Mouse (Mus musculus) midbrain, embryonic 13.5 days (tissue): ENCODE results near the gene Cilp2. TPM values are rescaled to one million over a fixed set of nuclear protein-coding genes. Genes with fewer than 3 reads are reported as not detected.

Experiments used
- ATAC-seq: fragments of 200-750 bp; cut with Nextera tagmentation; 2 replicates; pipeline ENCODE4 v1.8.0; 2017; ENCODE audit warnings: mild to moderate bottlenecking, moderate TSS enrichment, moderate library complexity
- H3K27ac ChIP-seq: fragments of 300-500 bp; sonication (generic); 2 replicates; pipeline ENCODE4 v1.5.1; 2015; ENCODE audit warnings: inconsistent platforms, mild to moderate bottlenecking, moderate library complexity
- H3K27me3 ChIP-seq: fragments of 300-500 bp; sonication (generic); 2 replicates; pipeline ENCODE4 v1.6.1; 2015; ENCODE audit warnings: mild to moderate bottlenecking, inconsistent platforms
- H3K36me3 ChIP-seq: fragments of 300-500 bp; sonication (generic); 2 replicates; pipeline ENCODE4 v1.6.1; 2015; ENCODE audit warnings: mild to moderate bottlenecking, inconsistent platforms
- H3K4me1 ChIP-seq: fragments of 300-500 bp; sonication (generic); replicated peaks from 2 replicates; pipeline ENCODE4 v1.6.1; 2015; ENCODE audit warnings: inconsistent platforms
- H3K4me2 ChIP-seq: fragments of 300-500 bp; sonication (generic); replicated peaks from 2 replicates; pipeline ENCODE4 v1.6.1; 2015; ENCODE audit warnings: moderate library complexity, mild to moderate bottlenecking, inconsistent platforms
- H3K4me3 ChIP-seq: fragments of 300-500 bp; sonication (generic); replicated peaks from 2 replicates; pipeline ENCODE4 v1.5.1; 2015; ENCODE audit warnings: mild to moderate bottlenecking, inconsistent platforms
- H3K9ac ChIP-seq: fragments of 300-500 bp; sonication (generic); replicated peaks from 2 replicates; pipeline ENCODE4 v1.6.1; 2015; ENCODE audit warnings: mild to moderate bottlenecking, inconsistent platforms
- H3K9me3 ChIP-seq: fragments of 300-500 bp; sonication (generic); 2 replicates; pipeline ENCODE4 v1.6.1; 2016; ENCODE audit warnings: mild to moderate bottlenecking, inconsistent platforms
- WGBS: fragments of 180-500 bp; shearing (Covaris S2); methylation state at CpG from one replicate; pipeline ENCODE4 v1.1.7; 2015; 5-methylcytosine and 5-hydroxymethylcytosine counted together
- polyA plus RNA-seq: library from polyadenylated mRNA; unstranded; fragments of >200 nt; fragmentation: Nextera tagmentation; extraction: Ambion mirVana; gene quantifications from 2 replicates; pipeline ENCODE4 v1.2.1, GENCODE M21; 2015

Gene Cilp2
- polyA plus RNA-seq, 1 experiment from 2014 or later, result 2.1 TPM

- Histone ChIP-seq H3K4me2 (no peak overlapping the region), H3K4me3 (no peak overlapping the region), H3K36me3 (peaks cover 54% of the 10 kb centered on the region), H3K4me1 (no peaks in the 10 kb centered on the region), H3K9ac (no peak overlapping the region), H3K9me3 (no peaks in the 10 kb centered on the region), H3K27ac (no peak overlapping the region), H3K27me3 (no peaks in the 10 kb centered on the region)
- WGBS, result 81% methylated on average over 5 of the region's 5 CpGs
- ATAC-seq, result no peak
These were observed 23.3 kb downstream of the Cilp2 start for GRCm38 (mm10) chr8:69864180-69864579.

DNA sequence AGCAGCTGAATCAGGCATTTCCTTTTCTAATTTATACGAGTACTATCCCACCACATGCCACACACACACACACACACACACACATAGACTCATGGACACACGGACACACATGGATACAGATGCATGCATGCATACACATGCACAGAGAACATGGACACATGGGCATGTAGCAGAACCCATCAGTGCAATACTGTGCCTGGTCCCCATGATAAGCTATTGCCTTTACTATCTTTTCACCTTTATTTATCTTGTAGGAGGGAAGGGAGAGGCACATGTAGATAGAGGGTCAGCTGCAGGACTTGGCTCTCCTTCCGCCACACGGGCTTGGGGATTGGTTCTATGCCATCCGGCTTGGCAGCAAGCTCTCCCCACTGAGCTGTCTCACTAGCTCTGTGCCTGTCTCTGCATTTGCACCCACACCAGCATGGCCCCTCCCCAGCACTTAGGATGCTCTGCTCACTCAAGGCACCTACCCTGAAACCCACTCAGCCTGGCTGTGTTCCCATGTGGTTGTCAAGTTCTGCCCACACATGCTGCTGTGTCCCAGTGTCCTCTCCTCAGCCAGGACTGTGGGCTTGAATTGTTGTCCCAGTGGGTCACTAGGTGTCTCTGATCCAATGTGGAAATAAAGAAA lies 24.0 kb downstream of the Cilp2 start:
- 88% methylated on average over 5 of the region's 5 CpGs for WGBS
- no peak for ATAC-seq
- Histone ChIP-seq H3K9ac (no peak overlapping the region), H3K4me2 (no peak overlapping the region), H3K27me3 (no peaks in the 10 kb centered on the region), H3K36me3 (peaks cover 58% of the 10 kb centered on the region), H3K9me3 (no peaks in the 10 kb centered on the region), H3K4me1 (no peaks in the 10 kb centered on the region), H3K27ac (no peak overlapping the region), H3K4me3 (no peak overlapping the region)

DNA sequence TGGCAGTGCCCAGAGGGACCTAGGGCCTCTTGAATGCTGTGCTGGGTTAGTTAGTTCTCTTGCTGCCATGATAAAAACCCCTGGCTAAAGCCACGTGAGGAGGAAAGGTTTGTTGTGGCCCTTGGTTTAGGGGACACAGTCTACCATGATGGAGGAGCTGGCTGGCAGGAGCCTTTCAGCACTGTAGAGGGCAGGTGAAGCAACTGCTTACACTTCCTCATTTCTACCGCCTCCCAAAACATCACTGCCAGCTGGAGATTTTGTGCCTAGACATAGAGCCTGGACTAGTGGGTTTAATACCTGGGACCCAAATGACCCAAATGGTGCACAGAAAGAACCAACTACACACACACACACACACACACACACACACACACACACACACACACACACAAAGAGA lies 26.2 kb downstream of the Cilp2 start:
- no peaks in the 10 kb centered on the region for H3K27me3 ChIP-seq
- H3K27ac ChIP-seq, result no peak overlapping the region
- H3K9me3 ChIP-seq, result no peaks in the 10 kb centered on the region
- 64% methylated on average over 2 of the region's 2 CpGs for WGBS
- ATAC-seq, result no peak
- H3K36me3 ChIP-seq, result peaks cover 56% of the 10 kb centered on the region
- no peak overlapping the region for H3K9ac ChIP-seq
- no peaks in the 10 kb centered on the region for H3K4me1 ChIP-seq
- no peak overlapping the region for H3K4me3 ChIP-seq
- no peak overlapping the region for H3K4me2 ChIP-seq

- no peak overlapping the region for H3K4me3 ChIP-seq
- H3K9me3 ChIP-seq, result no peaks in the 10 kb centered on the region
- H3K36me3 ChIP-seq, result peaks cover 52% of the 10 kb centered on the region
- no peaks in the 10 kb centered on the region for H3K27me3 ChIP-seq
- H3K9ac ChIP-seq, result no peak overlapping the region
- ATAC-seq, result no peak
- no peak overlapping the region for H3K4me2 ChIP-seq
- H3K27ac ChIP-seq, result no peak overlapping the region
- H3K4me1 ChIP-seq, result no peaks in the 10 kb centered on the region
- WGBS, result 55% methylated on average over 4 of the region's 4 CpGs
These were observed 26.7 kb downstream of the Cilp2 start for GRCm38 (mm10) chr8:69860807-69861206.

DNA sequence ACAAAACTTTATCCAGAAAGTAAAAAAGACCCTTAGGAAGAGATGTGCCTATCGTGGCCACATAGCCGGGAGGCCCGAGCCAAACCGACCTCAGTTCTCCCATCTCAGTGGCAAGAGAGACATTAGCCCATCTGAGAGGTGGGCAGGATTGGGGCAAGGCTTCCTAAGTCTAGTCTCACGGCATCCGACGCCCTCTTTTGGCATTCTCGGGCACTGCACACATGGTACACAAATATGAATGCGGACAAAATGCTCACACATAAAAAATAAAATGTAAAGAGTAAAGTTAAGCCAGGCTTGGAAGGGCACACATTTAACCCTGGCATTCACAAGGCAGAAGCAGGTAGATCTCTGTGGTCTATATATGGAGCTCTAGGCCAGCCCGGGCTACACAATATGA lies 33.6 kb downstream of the Cilp2 start:
- peaks cover 16% of the 10 kb centered on the region for H3K36me3 ChIP-seq
- no peaks in the 10 kb centered on the region for H3K4me1 ChIP-seq
- no peak overlapping the region for H3K4me2 ChIP-seq
- no peaks in the 10 kb centered on the region for H3K9me3 ChIP-seq
- no peak for ATAC-seq
- no peaks in the 10 kb centered on the region for H3K27me3 ChIP-seq
- no peak overlapping the region for H3K4me3 ChIP-seq
- H3K27ac ChIP-seq, result no peak overlapping the region
- WGBS, result 92% methylated on average over 10 of the region's 10 CpGs
- no peak overlapping the region for H3K9ac ChIP-seq

DNA sequence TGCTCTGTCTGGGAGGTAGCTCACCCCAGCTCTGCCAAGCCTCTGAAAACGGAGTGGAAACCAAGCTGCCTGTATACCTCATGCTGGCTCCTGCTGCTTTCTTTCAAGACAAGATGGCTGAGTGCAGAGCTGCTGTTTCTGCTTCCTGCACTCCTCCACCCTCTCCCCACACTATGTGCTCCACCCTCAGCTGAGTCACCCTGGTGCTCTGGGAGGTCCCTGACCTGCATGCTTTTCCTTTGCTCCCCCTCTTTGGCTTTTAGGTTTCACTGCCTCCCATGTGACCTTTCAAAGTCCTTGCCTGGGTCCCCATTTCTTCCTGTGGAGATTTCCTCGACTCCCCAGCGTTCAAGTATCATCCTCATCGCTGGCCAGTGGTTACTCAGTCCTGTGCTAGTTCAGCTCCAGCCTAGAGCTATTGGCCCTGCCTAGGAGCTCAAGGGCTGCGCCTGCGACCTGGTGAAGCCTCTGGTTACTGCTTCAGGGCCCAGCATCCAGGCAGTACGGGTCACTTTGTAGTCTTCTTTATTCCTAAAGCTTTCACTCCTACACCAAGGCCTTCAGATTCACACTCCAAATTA lies 36.5 kb downstream of the Cilp2 start:
- 85% methylated on average over 7 of the region's 7 CpGs for WGBS
- Histone ChIP-seq H3K4me1 (no peaks in the 10 kb centered on the region), H3K27me3 (no peaks in the 10 kb centered on the region), H3K4me3 (no peak overlapping the region), H3K27ac (no peak overlapping the region), H3K9me3 (no peaks in the 10 kb centered on the region), H3K36me3 (peaks cover 17% of the 10 kb centered on the region), H3K9ac (no peak overlapping the region), H3K4me2 (no peak overlapping the region)
- 0 out of 2 replicates have a peak, but pooled peaks have one; percentile 14 for ATAC-seq

DNA sequence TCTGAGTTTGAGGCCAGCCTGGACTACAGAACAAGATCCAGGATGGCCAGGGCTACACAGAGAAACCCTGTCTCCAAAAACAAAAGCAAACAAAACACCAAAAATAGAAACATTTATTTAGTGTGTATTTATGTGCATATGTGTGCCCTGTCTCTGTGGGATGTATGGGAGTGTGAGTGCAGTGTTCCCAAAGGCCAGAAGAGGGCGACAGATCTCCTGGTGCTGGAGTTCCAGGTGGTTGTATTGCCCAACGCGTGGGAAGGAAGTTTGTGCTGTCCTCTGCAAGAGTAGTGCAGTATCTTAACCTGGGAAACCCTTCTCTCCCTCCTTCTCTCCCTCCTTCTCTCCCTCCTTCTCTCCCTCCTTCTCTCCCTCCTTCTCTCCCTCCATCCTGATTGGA lies 37.6 kb downstream of the Cilp2 start:
- Histone ChIP-seq H3K9ac (no peak overlapping the region), H3K4me3 (no peak overlapping the region), H3K4me1 (no peaks in the 10 kb centered on the region), H3K9me3 (no peaks in the 10 kb centered on the region), H3K4me2 (no peak overlapping the region), H3K27ac (no peak overlapping the region), H3K36me3 (peaks cover 17% of the 10 kb centered on the region), H3K27me3 (no peaks in the 10 kb centered on the region)
- no peak for ATAC-seq
- WGBS, result 50% methylated on average over 3 of the region's 3 CpGs

- WGBS, result 92% methylated on average over 8 of the region's 8 CpGs
These were observed 38.5 kb downstream of the Cilp2 start for GRCm38 (mm10) chr8:69848951-69849350.

DNA sequence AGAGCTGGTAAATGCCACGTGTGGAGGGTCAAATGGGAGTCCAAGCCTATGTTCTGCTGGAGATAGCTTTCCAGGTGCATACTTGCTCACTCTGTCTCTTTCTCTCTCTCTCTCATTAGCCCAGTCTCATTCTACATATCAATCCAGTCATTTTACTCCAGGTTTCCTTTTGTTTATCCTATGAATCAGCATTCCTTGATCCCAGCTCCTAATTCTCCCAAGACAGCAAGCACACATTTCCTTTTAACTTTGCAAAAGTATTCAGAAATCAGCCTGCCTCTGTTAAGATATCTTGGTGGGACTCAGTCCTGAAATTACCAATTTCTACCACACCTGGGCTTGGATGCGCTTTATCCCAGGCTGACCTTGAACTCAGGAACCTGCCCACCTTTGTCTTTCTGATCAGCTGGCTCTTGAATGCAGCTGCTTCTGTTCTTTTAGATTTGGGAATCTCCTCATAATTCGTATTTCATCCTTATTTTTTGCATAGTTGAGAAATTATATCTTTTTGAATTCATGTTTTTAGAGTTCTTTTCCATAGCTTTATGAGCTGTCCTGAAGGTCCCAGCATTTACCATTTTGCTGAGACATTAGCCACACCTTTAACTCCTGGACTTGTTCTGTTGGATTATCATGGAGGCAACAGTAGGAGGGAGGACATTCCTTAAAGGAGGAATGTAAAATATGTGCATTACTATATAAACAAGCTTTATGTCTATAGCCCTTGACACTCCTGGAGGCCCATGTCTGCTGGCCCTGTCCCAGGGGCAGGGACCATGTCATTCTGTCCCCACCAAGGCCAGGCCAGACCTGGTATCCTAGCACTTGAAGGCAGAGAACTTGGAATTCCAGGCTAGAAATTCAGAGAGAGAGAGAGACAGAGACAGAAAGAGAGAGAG lies 40.1 kb downstream of the Cilp2 start:
- Histone ChIP-seq H3K9ac (no peak overlapping the region), H3K9me3 (no peaks in the 10 kb centered on the region), H3K4me1 (no peaks in the 10 kb centered on the region), H3K4me2 (no peak overlapping the region), H3K4me3 (no peak overlapping the region), H3K27me3 (no peaks in the 10 kb centered on the region), H3K27ac (no peak overlapping the region), H3K36me3 (peaks cover 18% of the 10 kb centered on the region)
- WGBS, result 85% methylated on average over 3 of the region's 3 CpGs
- ATAC-seq, result no peak

More at GRCm38 (mm10) chr8:69848951-69849350, 38.5 kb downstream of the Cilp2 start:
- Histone ChIP-seq H3K4me1 (no peaks in the 10 kb centered on the region), H3K36me3 (peaks cover 17% of the 10 kb centered on the region), H3K9me3 (no peaks in the 10 kb centered on the region), H3K27ac (no peak overlapping the region), H3K4me3 (no peak overlapping the region), H3K9ac (no peak overlapping the region), H3K27me3 (no peaks in the 10 kb centered on the region), H3K4me2 (no peak overlapping the region)
- no peak for ATAC-seq

DNA sequence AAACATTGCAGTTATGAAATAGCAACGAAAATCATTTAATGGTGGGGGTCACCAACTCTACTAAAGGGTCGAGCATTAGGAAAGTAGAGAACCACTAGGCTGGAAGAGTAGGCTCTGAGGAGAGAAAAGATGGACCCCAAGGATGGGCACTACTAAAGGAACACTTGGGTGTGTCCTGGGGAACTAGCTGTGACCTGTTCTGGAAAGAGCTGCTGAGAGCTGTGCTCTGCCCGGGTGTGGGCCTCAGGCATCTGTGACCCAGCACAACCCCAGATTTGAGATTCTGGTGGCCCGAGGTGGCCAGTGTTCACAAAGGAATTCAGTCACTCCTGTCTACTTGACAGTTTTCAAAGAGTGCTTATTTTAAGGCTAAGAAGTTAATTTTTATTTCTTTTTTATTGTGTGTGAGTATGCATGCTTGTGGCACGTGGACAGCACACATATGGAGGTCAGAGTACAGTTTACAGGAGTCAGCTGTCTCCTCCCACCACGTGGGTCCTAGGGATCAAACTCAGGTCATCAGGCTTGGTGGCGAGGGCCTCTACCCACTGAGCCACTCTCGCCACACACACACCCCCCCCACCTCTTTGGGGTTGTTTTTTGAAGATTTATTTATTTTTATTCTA lies 50.3 kb downstream of the Cilp2 start:
- no peak overlapping the region for H3K4me3 ChIP-seq
- no peaks in the 10 kb centered on the region for H3K9me3 ChIP-seq
- no peak overlapping the region for H3K9ac ChIP-seq
- no peak overlapping the region for H3K4me2 ChIP-seq
- 88% methylated on average over 8 of the region's 8 CpGs for whole genome bisulfite sequencing
- no peak for ATAC-seq
- H3K27me3 ChIP-seq, result no peaks in the 10 kb centered on the region
- H3K27ac ChIP-seq, result no peak overlapping the region
- peaks cover 16% of the 10 kb centered on the region for H3K4me1 ChIP-seq
- peaks cover 32% of the 10 kb centered on the region for H3K36me3 ChIP-seq

- Histone ChIP-seq H3K27ac (peak within 1 kb of the TSS; percentile 89), H3K27me3 (no peaks in the 10 kb centered on the region), H3K36me3 (peaks cover 28% of the 10 kb centered on the region), H3K4me1 (peaks cover 25% of the 10 kb centered on the region), H3K4me3 (peak within 1 kb of the TSS; percentile 76), H3K9ac (peak within 1 kb of the TSS; percentile 77), H3K4me2 (peak within 1 kb of the TSS; percentile 80), H3K9me3 (no peaks in the 10 kb centered on the region)
- ATAC-seq, result peak; percentile 99
- under 1% methylated on average over 38 of the region's 38 CpGs for WGBS
These were observed 55.1 kb downstream of the Cilp2 start, which contains the start of gene Pbx4 for GRCm38 (mm10) chr8:69832298-69832853. Gene Pbx4 (plus strand): TSS chr8:69832491.
